Comparison of ENCODE assay signal across 8 mouse cellular contexts in the genomic region with DNA sequence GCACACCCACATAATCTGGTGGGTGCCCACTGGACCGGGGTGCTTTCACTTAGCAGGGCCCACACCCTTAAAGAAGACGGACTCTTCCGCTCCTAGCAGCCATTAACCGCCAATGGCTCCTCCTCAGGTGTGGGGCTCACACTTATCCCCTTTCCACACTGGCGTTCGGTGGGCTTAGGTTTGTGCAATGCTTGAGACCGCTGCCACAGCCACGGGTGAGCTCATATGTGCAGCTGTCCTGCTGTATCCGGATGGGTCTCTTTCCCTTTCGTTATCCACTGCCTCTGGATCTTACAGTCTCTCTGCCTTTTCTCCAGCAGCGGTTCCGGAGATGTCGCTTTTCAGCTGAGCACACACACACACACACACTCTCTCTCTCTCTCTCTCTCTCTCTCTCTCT. TPM values are rescaled to one million over a fixed set of nuclear protein-coding genes. Genes with fewer than 3 reads are reported as not detected.
DNase-seq lines count a peak whose midpoint lies in the region; ATAC-seq and TF ChIP-seq lines count a peak whose summit lies in the region.

No protein-coding gene starts in this region.

- H3K27me3 ChIP-seq in kidney, postnatal 0 days (ENCODE audit: insufficient read depth, low read length) = no peaks in the 10 kb centered on the region
- H3K27me3 ChIP-seq in hindbrain, postnatal 0 days (ENCODE audit: insufficient read depth, low read length) = no peaks in the 10 kb centered on the region
- no peaks in the 10 kb centered on the region for H3K27me3 ChIP-seq in midbrain, embryonic 16.5 days (ENCODE audit: control insufficient read depth, insufficient read depth, low read depth, low read length)

- H3K27ac ChIP-seq in kidney, postnatal 0 days = no peak overlapping the region
- no peak overlapping the region for H3K27ac ChIP-seq in cortical plate, adult 2 months (ENCODE audit: insufficient read depth, low read length)
- H3K27ac ChIP-seq in hindbrain, postnatal 0 days = peak overlapping the region; percentile 83
- peak overlapping the region; percentile 89 for H3K27ac ChIP-seq in midbrain, embryonic 16.5 days (ENCODE audit: low read length)

- H3K4me3 ChIP-seq in kidney, postnatal 0 days (replicated peaks; ENCODE audit: low read depth, low read length) = peak overlapping the region; percentile 30
- H3K4me3 ChIP-seq in cortical plate, adult 2 months (ENCODE audit: insufficient read depth, low read length) = peak overlapping the region; percentile 48
- H3K4me3 ChIP-seq in hindbrain, postnatal 0 days (ENCODE audit: low read length) = peak overlapping the region; percentile 29
- H3K4me3 ChIP-seq in midbrain, embryonic 16.5 days (ENCODE audit: low read depth, low read length) = peak overlapping the region; percentile 39

- no peak for ATAC-seq in kidney, postnatal 0 days (replicated peaks; ENCODE audit: low FRiP score, low read depth)
- ATAC-seq in hindbrain, postnatal 0 days = peak; percentile 84
- ATAC-seq in midbrain, embryonic 16.5 days = peak; percentile 83

- peak overlapping the region; percentile 46; the same call in 1 of the 2 replicates for H3K9ac ChIP-seq in kidney, postnatal 0 days (ENCODE audit: low read depth, low read length)
- peak overlapping the region; percentile 51 for H3K9ac ChIP-seq in hindbrain, postnatal 0 days (replicated peaks; ENCODE audit: low read length)
- H3K9ac ChIP-seq in midbrain, embryonic 16.5 days (ENCODE audit: low read depth, low read length) = peak overlapping the region; percentile 74

- no peaks in the 10 kb centered on the region for H3K9me3 ChIP-seq in kidney, postnatal 0 days (replicated peaks; ENCODE audit: low read length)
- H3K9me3 ChIP-seq in hindbrain, postnatal 0 days (ENCODE audit: low read length) = no peaks in the 10 kb centered on the region
- H3K9me3 ChIP-seq in midbrain, embryonic 16.5 days (replicated peaks; ENCODE audit: control insufficient read depth, low read length, poor library complexity, severe bottlenecking) = no peaks in the 10 kb centered on the region

- 36% methylated on average over 13 of the region's 13 CpGs for WGBS in kidney, postnatal 0 days
- WGBS in hindbrain, postnatal 0 days = 23% methylated on average over 13 of the region's 13 CpGs
- 23% methylated on average over 13 of the region's 13 CpGs for WGBS in midbrain, embryonic 16.5 days

- no peaks in the 10 kb centered on the region for H3K36me3 ChIP-seq in kidney, postnatal 0 days (ENCODE audit: insufficient read depth, low read length)
- no peaks in the 10 kb centered on the region for H3K36me3 ChIP-seq in hindbrain, postnatal 0 days (ENCODE audit: insufficient read depth, low read length)
- H3K36me3 ChIP-seq in midbrain, embryonic 16.5 days (ENCODE audit: control insufficient read depth, insufficient read depth, low read length) = no peaks in the 10 kb centered on the region

- 0 out of 2 replicates have a peak, but pooled peaks have one; percentile 6 for TF ChIP-seq POLR2A in cortical plate, adult 2 months (IDR thresholded peaks at IDR 0.05; ENCODE audit: extremely low read depth, insufficient read depth, low read length)

- H3K4me1 ChIP-seq in kidney, postnatal 0 days (replicated peaks; ENCODE audit: insufficient read depth, low read length) = no peaks in the 10 kb centered on the region
- H3K4me1 ChIP-seq in cortical plate, adult 2 months (ENCODE audit: control insufficient read depth, insufficient read depth, low read length) = no peaks in the 10 kb centered on the region
- H3K4me1 ChIP-seq in hindbrain, postnatal 0 days (ENCODE audit: insufficient read depth, low read length) = no peaks in the 10 kb centered on the region
- H3K4me1 ChIP-seq in midbrain, embryonic 16.5 days (ENCODE audit: control insufficient read depth, insufficient read depth, low read length) = no peaks in the 10 kb centered on the region

- H3K4me2 ChIP-seq in kidney, postnatal 0 days (ENCODE audit: low read length) = peak overlapping the region; percentile 59
- peak overlapping the region; percentile 59 for H3K4me2 ChIP-seq in hindbrain, postnatal 0 days (ENCODE audit: low read depth, low read length)
- H3K4me2 ChIP-seq in midbrain, embryonic 16.5 days (ENCODE audit: low read length) = peak overlapping the region; percentile 54

- peak; percentile 33 for DNase-seq in kidney, postnatal 0 days (ENCODE audit: low spot score)
- DNase-seq in kidney, adult 8-10 months = no peak
- DNase-seq in hindbrain, postnatal 0 days (ENCODE audit: low spot score) = peak; percentile 47
- DNase-seq in T-cell, adult 2 months (ENCODE audit: low spot score) = no peak
- no peak for DNase-seq in urinary bladder, adult 18-20 months (ENCODE audit: low spot score in 2 of 2)
- DNase-seq in thymus, postnatal 14 days = no peak

- no peak for TF ChIP-seq CTCF in kidney, postnatal 0 days (IDR thresholded peaks at IDR 0.05; ENCODE audit: low read depth)
- TF ChIP-seq CTCF in cortical plate, adult 2 months (IDR thresholded peaks at IDR 0.05; ENCODE audit: extremely low read depth, insufficient read depth, low read length) = no peak
- TF ChIP-seq CTCF in hindbrain, postnatal 0 days (IDR thresholded peaks at IDR 0.05; ENCODE audit: low read depth) = no peak

RNA-seq across cellular contexts. Expression of a gene that starts 41.4 kb away (rescaled TPM):
- 0.04 TPM in 1 of 2 replicates, not detected in the other for polyA plus RNA-seq in kidney, postnatal 0 days (2015; fragmentation: Nextera tagmentation; extraction: Ambion mirVana)
- polyA plus RNA-seq in cortical plate, adult 2 months (2012; rRNA removed) = 1,050 and 1,403 TPM in 2 replicates
- 13.4 and 16.7 TPM in 2 replicates for total RNA-seq in hindbrain, postnatal 0 days (2014; rRNA removed)
- 6.8 and 11.1 TPM in 2 replicates for polyA plus RNA-seq in hindbrain, postnatal 0 days (2015; fragmentation: Nextera tagmentation; extraction: Ambion mirVana)
- 0.10 TPM in 1 of 2 replicates, not detected in the other for polyA plus RNA-seq in midbrain, embryonic 16.5 days (2015; fragmentation: Nextera tagmentation; extraction: Ambion mirVana)

Comparison
In these comparisons a context has a peak if more than half of its experiments do, and no peak if none do; other contexts are left out.
1. DNase-seq: peak in kidney, postnatal 0 days (single experiment) and hindbrain, postnatal 0 days (single experiment); none in kidney, adult 8-10 months (0 of 2), T-cell, adult 2 months (single experiment), urinary bladder, adult 18-20 months (0 of 2) and thymus, postnatal 14 days (single experiment).
2. H3K27ac ChIP-seq: peak in hindbrain, postnatal 0 days (single experiment) and midbrain, embryonic 16.5 days (single experiment); none in kidney, postnatal 0 days (single experiment) and cortical plate, adult 2 months (single experiment).
3. RNA of a gene that starts 41.4 kb away (polyA plus RNA-seq): 1,050 to 1,403 TPM in cortical plate, adult 2 months; 6.8 to 11.1 TPM in hindbrain, postnatal 0 days, 0.10 TPM in midbrain, embryonic 16.5 days and 0.04 TPM in kidney, postnatal 0 days; every median in the first group is over 10 times any median in the second.
4. Peak in every context shown above with its lines, with median percentiles within 50 percentile points of each other: H3K4me2 ChIP-seq, H3K4me3 ChIP-seq and H3K9ac ChIP-seq.